Mouse (Mus musculus) thymus, postnatal 0 days (tissue): ENCODE results near the gene Gm18596. TPM values are rescaled to one million over a fixed set of nuclear protein-coding genes. Genes with fewer than 3 reads are reported as not detected.
"Not testable (repeated sequence)": the region's sequence is repeated elsewhere in the genome, so short reads cannot be mapped to it uniquely, and the experiment has no call there.

Experiments
- DNase-seq: peaks from one replicate; pipeline ENCODE4 v3.0.0-alpha.2; 2015; ENCODE audit warnings: low spot score
- polyA plus RNA-seq: library from polyadenylated mRNA; unstranded; fragments of >200 nt; fragmentation: Nextera tagmentation; extraction: Ambion mirVana; gene quantifications from 2 replicates; pipeline ENCODE4 v1.2.1, GENCODE M21; 2015

Gene Gm18596
- polyA plus RNA-seq, result not detected in 2 replicates

DNA sequence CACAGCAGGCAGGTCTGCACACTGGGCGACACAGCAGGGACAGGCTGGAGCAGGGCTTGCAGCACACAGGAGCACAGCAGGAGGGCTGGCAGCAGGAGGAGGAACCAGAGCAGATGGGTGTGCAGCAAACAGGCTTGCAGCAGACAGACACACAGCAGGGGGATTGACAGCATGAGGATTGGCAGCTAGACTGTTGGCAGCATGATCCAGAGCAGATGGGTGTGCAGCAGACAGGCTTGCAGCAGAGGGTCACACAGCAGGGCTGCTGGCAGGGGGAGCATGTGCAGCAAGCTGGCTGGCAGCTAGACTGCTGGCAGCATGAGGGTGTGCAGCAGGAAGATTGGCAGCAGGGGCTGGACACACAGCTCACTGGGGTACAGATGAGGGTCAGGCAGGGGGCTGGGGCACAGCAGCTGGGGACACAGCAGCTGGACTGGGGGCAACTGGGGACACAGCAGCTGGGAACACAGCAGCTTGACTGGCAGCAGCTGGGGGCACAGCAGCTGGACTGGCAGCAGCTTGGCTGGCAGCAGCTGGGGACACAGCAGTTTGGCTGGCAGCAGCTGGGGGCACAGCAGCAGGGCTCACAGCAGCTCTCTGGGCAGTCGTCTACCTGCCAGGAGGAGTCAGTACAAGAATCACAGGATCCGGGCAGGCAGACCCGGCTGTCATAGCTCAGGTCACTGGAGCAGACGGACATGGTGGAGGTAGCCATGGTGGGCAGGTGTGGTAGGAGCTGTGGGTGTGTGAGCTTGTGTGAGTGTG lies at the start of gene Gm18596:
Gene Gm18596 (minus strand): TSS at position 715 of the 765 bp plus-strand sequence.
- DNase-seq, result not testable (repeated sequence)

DNA sequence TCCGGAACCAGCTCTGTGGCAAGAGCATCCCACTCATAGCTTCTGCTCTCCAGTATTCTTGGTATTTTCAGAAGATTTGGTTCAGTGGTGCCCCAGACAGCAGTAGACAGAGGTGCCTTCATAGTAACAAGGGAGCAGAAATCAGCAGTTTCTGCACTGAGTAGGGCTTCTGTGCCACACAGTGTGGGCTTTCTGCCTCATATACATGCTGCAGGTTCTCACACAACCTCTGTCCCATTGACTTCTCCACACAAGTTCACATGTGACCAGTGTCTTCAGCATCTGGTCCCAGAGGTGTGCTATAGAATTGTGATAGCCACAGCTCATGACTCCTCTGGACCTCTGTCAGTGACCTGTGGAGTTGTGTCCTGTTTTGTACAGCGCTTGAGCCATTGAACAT lies 46.2 kb upstream of the Gm18596 start:
- DNase-seq, result no peak

DNA sequence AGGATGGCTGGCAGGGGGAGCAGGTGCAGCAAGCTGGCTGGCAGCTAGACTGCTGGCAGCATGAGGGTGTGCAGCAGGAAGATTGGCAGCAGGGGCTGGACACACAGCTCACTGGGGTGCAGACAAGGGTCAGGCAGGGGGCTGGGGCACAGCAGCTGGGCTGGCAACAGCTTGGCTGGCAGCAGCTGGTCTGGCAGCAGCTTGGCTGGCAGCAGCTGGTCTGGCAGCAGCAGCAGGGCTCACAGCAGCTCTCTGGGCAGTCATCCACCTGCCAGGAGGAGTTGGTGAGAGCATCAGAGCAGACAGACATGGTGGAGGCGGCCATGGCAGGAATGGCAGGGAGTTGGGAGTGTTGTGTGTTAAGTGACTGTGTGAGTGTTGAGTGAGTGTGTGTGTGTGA lies 45.4 kb upstream of the Gm18596 start, which contains the start of gene Gm7137:
Gene Gm7137 (minus strand): TSS at position 325 of the 400 bp plus-strand sequence.
- not testable (repeated sequence) for DNase-seq

DNA sequence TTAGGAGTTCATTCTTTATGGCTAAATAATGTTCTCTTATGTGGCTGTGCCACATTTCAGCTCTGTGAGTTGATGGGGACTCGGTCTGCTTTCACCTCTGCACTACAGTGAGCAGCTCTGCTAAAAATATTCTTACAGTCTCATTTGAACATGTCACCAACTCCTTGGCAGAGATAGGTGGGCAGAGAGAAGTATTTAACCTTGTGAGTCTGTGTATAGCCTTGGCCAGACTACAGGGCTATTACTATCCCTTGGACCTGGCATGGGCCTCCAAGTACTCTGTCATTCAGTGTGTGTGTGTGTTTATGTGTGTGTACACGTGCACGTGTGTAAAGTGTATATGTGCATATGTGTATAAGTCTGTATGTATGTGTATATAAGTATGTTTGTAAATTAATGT lies 41.0 kb upstream of the Gm18596 start:
- not testable (repeated sequence) for DNase-seq

DNA sequence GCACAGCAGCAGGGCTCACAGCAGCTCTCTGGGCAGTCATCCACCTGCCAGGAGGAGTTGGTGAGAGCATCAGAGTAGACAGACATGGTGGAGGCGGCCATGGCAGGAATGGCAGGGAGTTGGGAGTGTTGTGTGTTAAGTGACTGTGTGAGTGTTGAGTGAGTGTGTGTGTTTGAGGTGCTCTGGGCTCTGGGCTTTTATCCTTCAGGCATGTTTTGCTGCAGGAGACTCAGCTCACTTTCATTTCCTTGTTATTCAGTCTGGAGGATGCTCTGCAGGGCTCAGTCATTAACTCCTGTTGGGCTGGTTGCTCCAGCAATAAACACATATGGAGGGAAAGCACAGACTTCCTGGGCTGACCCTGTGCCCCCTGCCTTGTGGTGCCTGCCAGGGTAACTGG lies 40.0 kb upstream of the Gm18596 start, which contains the start of gene Gm3250:
Gene Gm3250 (minus strand): TSS at position 101 of the 400 bp plus-strand sequence.
- not testable (repeated sequence) for DNase-seq

DNA sequence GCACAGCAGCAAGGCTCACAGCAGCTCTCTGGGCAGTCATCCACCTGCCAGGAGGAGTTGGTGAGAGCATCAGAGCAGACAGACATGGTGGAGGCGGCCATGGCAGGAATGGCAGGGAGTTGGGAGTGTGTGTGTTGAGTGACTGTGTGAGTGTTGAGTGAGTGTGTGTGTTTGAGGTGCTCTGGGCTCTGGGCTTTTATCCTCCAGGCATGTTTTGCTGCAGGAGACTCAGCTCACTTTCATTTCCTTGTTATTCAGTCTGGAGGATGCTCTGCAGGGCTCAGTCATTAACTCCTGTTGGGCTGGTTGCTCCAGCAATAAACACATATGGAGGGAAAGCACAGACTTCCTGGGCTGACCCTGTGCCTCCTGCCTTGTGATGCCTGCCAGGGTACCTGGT lies 34.4 kb upstream of the Gm18596 start, which contains the start of gene Gm7138:
Gene Gm7138 (minus strand): TSS at position 101 of the 400 bp plus-strand sequence.
- DNase-seq, result not testable (repeated sequence)

DNA sequence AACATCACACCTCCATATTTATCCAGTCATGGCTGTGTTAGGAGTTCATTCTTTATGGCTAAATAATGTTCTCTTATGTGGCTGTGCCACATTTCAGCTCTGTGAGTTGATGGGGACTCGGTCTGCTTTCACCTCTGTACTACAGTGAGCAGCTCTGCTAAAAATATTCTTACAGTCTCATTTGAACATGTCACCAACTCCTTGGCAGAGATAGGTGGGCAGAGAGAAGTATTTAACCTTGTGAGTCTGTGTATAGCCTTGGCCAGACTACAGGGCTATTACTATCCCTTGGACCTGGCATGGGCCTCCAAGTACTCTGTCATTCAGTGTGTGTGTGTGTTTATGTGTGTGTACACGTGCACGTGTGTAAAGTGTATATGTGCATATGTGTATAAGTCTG lies 29.7 kb upstream of the Gm18596 start:
- not testable (repeated sequence) for DNase-seq

DNA sequence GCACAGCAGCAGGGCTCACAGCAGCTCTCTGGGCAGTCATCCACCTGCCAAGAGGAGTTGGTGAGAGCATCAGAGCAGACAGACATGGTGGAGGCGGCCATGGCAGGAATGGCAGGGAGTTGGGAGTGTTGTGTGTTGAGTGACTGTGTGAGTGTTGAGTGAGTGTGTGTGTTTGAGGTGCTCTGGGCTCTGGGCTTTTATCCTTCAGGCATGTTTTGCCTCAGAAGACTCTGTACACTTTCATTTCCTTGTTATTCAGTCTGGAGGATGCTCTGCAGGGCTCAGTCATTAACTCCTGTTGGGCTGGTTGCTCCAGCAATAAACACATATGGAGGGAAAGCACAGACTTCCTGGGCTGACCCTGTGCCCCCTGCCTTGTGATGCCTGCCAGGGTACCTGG lies 28.8 kb upstream of the Gm18596 start, which contains the start of gene Gm3238:
Gene Gm3238 (minus strand): TSS at position 101 of the 400 bp plus-strand sequence.
- DNase-seq, result not testable (repeated sequence)

DNA sequence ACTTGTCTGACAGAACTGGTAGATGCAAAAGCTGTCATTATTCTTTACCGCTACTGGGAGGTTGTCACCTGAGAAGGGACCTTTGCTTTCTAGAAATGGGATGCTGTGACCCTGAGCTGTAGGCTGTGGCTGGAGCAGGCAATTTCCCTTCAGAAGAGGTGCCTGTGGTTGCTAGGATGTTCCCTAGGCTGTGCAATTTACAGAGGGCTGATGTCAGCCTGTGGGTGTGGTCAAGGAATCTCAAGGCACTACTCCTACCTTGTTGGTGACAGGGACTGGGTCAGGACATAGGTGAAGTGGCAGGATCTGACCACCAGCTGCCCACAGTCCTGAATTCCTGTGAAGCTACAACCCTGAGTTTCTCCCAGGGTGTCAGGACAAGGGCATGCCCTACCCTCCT lies 27.3 kb upstream of the Gm18596 start:
- DNase-seq, result no peak

DNA sequence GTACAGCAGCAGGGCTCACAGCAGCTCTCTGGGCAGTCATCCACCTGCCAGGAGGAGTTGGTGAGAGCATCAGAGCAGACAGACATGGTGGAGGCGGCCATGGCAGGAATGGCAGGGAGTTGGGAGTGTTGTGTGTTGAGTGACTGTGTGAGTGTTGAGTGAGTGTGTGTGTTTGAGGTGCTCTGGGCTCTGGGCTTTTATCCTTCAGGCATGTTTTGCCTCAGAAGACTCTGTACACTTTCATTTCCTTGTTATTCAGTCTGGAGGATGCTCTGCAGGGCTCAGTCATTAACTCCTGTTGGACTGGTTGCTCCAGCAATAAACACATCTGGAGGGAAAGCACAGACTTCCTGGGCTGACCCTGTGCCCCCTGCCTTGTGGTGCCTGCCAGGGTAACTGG lies 17.1 kb upstream of the Gm18596 start, which contains the start of gene Gm3233:
Gene Gm3233 (minus strand): TSS at position 101 of the 400 bp plus-strand sequence.
- not testable (repeated sequence) for DNase-seq

DNA sequence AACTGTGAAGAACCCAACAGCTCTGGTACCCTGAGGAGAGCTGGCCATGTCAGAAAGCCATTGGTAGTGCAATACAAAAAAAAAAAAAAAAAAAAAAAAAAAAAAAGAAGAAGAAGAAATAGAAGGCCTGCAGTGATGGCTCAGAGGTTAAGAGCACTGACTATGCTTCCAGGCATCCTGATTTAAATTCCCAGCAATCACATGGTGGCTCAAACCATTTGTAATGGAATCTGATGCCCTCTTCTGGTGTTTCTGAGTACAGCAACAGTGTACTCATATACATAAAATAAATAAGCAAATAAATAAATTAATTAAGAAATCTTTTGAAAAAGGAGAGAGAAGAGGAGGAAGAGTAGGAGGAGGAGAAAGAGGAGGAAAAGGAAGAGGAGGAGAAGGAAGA lies 11.0 kb upstream of the Gm18596 start:
- DNase-seq, result no peak

DNA sequence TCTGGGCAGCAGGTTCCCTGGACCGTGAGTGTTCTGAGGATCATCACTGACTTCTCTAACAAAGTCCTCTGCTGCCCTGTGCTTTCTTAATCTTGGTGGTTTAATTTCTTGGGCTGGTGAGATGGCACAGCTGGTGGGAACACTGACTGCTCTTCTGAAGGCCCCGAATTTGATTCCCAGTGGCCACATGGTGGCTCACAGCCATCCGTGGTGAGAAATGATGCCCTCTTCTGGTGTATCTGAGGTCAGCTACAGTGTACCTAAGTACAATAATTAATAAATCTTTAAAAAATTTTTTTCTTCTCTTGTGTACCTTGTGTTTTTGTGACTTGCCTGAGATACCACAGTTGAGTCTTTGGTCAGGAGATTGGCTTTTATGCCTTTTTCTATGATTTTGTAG lies 9.9 kb upstream of the Gm18596 start:
- not testable (repeated sequence) for DNase-seq

DNA sequence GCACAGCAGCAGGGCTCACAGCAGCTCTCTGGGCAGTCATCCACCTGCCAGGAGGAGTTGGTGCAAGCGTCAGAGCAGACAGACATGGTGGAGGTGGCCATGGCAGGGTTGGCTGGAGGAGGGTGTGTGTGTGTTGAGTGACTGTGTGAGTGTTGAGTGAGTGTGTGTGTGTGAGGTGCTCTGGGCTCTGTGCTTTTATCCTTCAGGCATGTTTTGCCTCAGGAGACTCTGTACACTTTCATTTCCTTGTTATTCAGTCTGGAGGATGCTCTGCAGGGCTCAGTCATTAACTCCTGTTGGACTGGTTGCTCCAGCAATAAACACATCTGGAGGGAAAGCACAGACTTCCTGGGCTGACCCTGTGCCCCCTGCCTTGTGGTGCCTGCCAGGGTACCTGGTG lies 8.8 kb upstream of the Gm18596 start, which contains the start of gene Gm9736:
Gene Gm9736 (minus strand): TSS at position 101 of the 400 bp plus-strand sequence.
- not testable (repeated sequence) for DNase-seq

DNA sequence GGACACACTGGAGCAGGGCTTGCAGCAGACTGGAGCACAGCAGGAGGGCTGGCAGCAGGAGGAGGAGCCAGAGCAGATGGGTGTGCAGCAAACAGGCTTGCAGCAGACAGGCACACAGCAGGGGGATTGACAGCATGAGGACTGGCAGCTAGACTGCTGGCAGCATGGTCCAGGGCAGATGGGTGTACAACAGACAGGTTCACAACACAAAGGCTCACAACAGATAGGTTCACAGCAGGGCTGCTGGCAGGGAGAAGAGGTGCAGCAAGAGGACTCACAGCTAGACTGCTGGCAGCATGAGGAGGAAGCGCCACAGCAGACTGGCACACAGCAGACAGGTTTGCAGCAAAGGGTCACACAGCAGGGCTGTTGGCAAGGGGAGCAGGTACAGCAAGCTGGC lies 8.2 kb upstream of the Gm18596 start:
- not testable (repeated sequence) for DNase-seq

DNA sequence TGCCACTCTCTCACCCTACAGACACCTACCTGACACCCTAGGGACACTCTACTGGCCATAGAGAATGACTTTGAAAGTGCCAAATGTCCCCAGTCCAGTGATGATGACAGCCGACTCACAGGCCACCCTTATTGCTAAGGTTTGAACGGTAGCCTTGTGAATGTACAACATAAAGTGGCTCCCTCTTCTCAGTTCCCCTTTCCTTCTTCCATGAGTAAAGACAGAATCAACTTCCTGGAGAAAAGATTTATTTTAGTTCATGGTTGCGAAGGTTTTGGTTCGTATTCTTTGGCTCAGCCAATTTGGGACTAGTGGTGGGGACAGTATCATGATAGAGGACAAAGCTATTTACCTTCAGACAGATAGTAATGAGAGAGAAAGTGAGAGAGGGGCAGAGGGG lies 3.5 kb downstream of the Gm18596 start:
- DNase-seq, result no peak

DNA sequence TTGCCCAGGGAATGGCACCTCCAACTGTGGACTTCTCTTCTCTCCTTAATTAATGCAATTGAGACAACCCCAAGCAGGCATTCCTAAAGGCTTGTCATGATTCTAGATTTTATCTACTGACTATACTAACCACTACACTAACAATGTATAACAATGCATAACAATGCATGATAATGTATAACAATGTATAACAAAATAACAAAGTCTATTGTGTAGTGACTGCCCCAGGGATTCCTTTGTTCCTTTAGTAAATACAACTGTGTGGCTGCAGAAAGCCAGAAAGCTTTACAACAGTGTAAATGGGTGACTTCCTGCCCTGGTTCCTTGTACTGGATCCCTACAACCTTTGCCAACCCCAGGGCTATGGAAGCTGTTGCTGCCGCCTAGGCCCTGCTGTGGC lies 6.5 kb downstream of the Gm18596 start:
- DNase-seq, result no peak

DNA sequence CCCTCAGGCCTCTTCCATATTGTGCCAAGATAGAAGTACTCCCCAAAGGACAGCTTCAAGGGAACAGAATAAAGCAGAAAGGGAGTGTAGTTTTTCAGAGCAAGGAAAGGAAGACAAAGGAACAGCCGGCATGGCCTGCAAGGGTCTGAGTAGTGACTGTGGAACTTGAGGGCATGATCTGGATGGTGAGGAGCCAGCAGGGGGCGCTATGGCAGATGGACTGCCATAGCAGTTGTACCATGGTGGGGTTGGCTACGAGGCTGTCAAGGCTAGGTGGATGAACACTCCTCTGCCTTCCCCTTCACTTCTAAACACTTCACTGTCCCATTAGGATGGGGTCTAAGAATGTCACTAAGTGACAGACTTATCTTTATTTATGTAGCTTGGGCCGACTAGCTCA lies 13.2 kb downstream of the Gm18596 start:
- no peak for DNase-seq

DNA sequence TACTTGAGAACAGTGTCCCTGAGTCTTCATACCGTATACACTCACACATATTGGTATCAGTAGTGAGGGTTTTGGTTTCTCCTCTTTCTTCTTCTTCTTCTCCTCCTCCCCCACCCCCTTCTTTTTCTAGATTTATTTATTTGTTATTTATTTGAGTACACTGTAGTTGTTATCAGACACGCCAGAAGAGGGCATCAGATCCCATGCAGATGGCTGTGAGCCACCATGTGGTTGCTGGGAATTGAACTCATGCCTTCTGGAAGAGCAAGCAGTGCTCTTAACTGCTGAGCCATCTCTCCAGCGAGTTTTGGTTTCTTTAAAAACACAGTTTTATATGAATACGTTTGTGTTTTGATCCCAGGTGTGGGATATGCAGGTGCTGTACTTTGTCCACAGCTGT lies 14.2 kb downstream of the Gm18596 start:
- DNase-seq, result no peak

DNA sequence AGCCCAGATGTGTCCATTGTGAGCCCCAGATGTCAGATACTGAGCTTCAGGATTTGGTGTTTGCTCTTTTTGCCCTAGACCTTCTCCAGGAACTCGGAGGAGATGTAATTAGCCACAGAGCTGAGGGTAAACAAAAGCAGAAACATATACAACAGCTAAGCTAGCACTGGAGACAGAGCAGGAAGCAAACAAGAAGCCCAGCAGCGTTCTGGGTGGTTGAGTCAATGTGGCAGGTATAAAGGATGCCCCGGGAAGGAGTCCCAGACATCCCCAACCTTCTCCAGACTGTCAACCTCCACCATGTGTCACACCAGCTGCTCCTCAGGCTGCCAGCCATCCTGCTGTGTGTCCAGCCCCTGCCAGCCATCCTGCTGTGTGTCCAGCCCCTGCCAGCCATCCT lies 16.3 kb downstream of the Gm18596 start, which contains the start of gene Gm10100:
Gene Gm10100 (plus strand): TSS at position 301 of the 400 bp plus-strand sequence.
- no peak for DNase-seq

DNA sequence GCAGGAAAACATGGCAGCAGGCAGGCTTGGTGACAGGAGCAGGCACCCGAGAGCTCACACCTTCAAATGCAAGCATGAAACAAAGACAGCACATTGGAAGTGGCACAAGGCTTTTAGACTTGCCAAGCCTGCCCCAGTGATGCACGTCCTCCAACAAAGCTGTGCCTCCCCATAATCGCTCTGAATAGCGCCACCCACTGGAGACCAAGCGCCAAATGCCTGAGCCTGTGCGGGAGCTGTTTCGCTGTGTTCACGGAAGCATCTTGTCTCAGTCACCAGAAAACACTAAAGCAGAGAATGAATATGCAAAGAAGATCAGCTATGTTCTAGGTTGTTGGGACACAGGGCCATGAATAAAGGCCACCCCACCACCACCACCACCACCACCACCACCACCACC lies 17.6 kb downstream of the Gm18596 start:
- DNase-seq, result no peak

DNA sequence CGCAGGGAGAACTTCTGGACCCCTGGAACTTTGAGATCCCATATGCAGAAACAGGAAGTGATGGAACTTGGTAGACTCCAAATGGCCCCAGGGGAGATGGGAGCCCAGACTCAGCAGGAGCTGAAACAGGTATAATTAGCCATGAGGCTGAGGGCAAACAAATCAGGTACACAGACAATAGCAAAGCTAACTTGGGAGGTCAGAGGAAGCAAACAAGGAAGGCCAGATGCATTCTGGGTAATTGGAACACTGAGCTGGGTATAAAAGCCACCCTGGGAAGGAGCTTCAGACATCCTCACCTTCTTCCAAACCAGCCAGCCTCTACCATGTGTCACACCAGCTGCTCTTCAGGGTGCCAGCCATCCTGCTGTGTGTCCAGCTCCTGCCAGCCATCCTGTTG lies 22.1 kb downstream of the Gm18596 start, which contains the start of gene Krtap12-1:
Gene Krtap12-1 (plus strand): TSS at position 301 of the 400 bp plus-strand sequence.
- not testable (repeated sequence) for DNase-seq

DNA sequence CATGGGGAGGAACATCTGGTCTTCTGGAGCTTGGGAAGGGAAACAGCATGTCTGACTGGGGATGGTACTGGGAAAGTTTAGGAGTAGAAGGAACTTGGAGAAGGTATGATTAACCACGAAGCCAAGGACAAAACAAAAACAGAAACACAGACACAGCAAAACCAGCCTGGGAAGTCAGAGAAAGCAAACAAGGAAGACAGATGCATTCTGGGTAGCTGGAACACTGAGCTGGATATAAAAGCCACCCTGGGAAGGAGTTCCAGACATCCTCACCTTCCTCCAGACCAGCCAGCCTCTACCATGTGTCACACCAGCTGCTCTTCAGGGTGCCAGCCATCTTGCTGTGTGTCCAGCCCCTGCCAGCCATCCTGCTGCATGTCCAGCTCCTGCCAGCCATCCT lies 26.9 kb downstream of the Gm18596 start, which contains the start of gene Gm10142:
Gene Gm10142 (plus strand): TSS at position 301 of the 400 bp plus-strand sequence.
- no peak for DNase-seq
